Mouse (Mus musculus) adrenal gland, postnatal 0 days (tissue): Measurements from ENCODE around the gene Dach2. TPM values are rescaled to one million over a fixed set of nuclear protein-coding genes. Genes with fewer than 3 reads are reported as not detected.

Experiments
- polyA plus RNA-seq: library from polyadenylated mRNA; unstranded; fragments of >200 nt; fragmentation: Nextera tagmentation; extraction: Ambion mirVana; gene quantifications from 2 replicates; pipeline ENCODE4 v1.2.1, GENCODE M21; 2015

Dach2 gene
- polyA plus RNA-seq = 0.46 and 0.83 TPM in 2 replicates

DNA sequence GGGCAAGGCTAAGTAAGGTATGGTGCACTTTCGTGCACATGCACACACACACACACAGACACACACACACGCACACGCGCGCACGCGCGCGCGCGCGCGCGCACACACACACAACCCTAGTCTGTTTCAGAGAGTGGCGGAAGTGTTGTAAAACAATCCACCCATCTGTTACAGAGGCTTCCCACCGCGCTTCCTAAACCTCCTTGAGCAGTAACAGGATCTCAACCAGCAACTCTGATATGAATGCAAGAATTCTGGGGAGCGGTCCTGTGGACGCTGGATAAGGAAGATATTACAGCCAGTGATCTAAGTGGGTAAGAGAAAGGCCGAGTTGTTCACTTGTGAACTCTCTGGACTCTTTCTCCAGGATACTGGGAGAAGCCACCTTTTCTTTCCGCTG is at the start of gene Dach2:
Gene Dach2 (plus strand): TSS at position 107 of the 400 bp plus-strand sequence.

Other genes starting within 250 kb of the Dach2 start
- gene Chm, start 112.0 kb upstream of the Dach2 start, polyA plus RNA-seq = 10.0 and 10.3 TPM in 2 replicates